Mouse (Mus musculus): ENCODE measurements around the gene Dap3.

DNA sequence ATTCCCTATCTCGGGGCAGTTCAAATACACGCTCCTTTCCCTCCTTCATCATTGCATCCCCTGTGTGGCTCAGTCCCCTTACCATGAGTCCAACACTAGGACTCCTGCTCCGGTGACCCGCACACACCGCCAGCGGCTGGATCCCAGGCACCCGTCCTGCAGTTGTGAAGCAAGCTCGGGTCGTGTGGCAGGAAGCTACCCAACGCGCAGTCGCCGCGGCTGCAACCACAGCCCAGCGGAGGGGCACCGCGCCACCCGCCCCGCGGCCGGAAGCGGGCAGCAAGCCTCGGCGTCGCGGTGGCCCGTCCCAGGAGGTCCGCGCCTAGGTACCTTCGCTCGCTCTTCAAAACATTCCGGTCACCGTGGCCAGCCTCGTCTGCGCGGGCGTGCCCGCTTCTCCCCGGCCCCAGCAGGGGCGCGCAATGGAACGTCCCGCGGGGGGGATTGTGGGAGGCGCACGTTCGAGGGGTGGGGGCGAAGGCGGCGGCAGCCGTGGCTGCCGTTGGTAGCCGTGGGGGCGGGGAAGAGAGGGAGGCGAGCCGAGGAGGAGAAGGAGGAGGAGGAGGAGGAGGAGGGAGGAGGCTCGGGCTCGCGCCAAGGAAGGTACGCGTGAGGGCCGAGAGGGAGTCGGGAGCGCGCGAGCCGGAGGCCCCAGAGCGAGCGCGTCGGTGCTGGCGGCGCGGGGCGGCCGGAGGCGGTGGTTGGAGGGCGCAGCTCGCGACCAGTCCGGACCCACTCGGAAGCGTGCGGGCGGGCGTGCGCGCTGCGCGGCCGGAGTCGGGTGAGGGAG, 1.0 kb downstream of the Dap3 start:
- no peak for TF ChIP-seq CTCF (IDR thresholded peaks at IDR 0.05)
- peak; percentile 96 for TF ChIP-seq POLR2A (IDR thresholded peaks at IDR 0.05; ENCODE audit: insufficient read depth, low read depth, low read length)
- TF ChIP-seq EP300 (IDR thresholded peaks at IDR 0.05; ENCODE audit: insufficient read depth, low read depth, low read length): 0 out of 2 replicates have a peak, but pooled peaks have one; percentile 10

Measured in heart, adult 2 months (tissue).